Mouse (Mus musculus) small intestine, adult 2 months (tissue): ENCODE data around the gene Mrpl19. TPM values are rescaled to one million over a fixed set of nuclear protein-coding genes. Genes with fewer than 3 reads are reported as not detected.

ENCODE experiments used
- H3K27ac ChIP-seq: fragments of 200-500 bp; 2 replicates; pipeline ENCODE4 v1.5.1; 2012; ENCODE audit warnings: low read depth, low read length, control low read depth, inconsistent platforms; ENCODE audit not compliant: insufficient read depth
- H3K27me3 ChIP-seq: fragments of 200-500 bp; 2 replicates; pipeline ENCODE4 v1.6.1; 2012; ENCODE audit warnings: mild to moderate bottlenecking, moderate library complexity, low read length, inconsistent platforms; ENCODE audit not compliant: control insufficient read depth, insufficient read depth
- H3K36me3 ChIP-seq: fragments of 200-500 bp; 2 replicates; pipeline ENCODE4 v1.6.1; 2012; ENCODE audit warnings: mild to moderate bottlenecking, low read length, control low read depth, inconsistent platforms; ENCODE audit not compliant: control insufficient read depth, insufficient read depth
- H3K4me1 ChIP-seq: fragments of 200-500 bp; 2 replicates; pipeline ENCODE4 v1.6.1; 2012; ENCODE audit warnings: low read length, inconsistent platforms, mixed read lengths; ENCODE audit not compliant: control insufficient read depth, insufficient read depth, insufficient read length
- H3K4me3 ChIP-seq: fragments of 200-500 bp; 2 replicates; pipeline ENCODE4 v1.5.1; 2012; ENCODE audit warnings: low read depth, mild to moderate bottlenecking, control low read depth, inconsistent platforms, low read length, moderate library complexity
- CTCF ChIP-seq: fragments of 200-500 bp; IDR thresholded peaks from 2 replicates; pipeline ENCODE4 v1.5.1; 2012; ENCODE audit warnings: low read depth, mild to moderate bottlenecking, control low read depth, inconsistent platforms, low read length, moderate library complexity, mixed read lengths; ENCODE audit not compliant: insufficient replicate concordance, insufficient read length; ENCODE audit errors: extremely low read depth
- POLR2A ChIP-seq: fragments of 200-500 bp; IDR thresholded peaks from 2 replicates; pipeline ENCODE4 v1.6.1; 2012; ENCODE audit warnings: low read depth, mild to moderate bottlenecking, control low read depth, inconsistent platforms, low read length, moderate library complexity
- WGBS: fragments of 180-500 bp; shearing (Covaris S2); methylation state at CpG from one replicate; pipeline ENCODE4 v1.1.7; 2018; 5-methylcytosine and 5-hydroxymethylcytosine counted together
- polyA plus RNA-seq: library from polyadenylated mRNA; depleted of rRNA; stranded (reverse); fragments of >200 nt; gene quantifications from 2 replicates; pipeline ENCODE4 v1.2.3, GENCODE M21; 2012

The Mrpl19 gene
- polyA plus RNA-seq, 1 experiment: 1.5 TPM

- H3K27ac ChIP-seq: no peak overlapping the region
- no peak for TF ChIP-seq POLR2A
- TF ChIP-seq CTCF: no peak
- no peaks in the 10 kb centered on the region for H3K27me3 ChIP-seq
- WGBS: 77% methylated on average over 8 of the region's 8 CpGs
- no peak overlapping the region for H3K4me3 ChIP-seq
- no peaks in the 10 kb centered on the region for H3K36me3 ChIP-seq
- peaks cover 2% of the 10 kb centered on the region for H3K4me1 ChIP-seq
These were observed 20.4 kb upstream of the Mrpl19 start for GRCm38 (mm10) chr6:81986171-81986570.

- Histone ChIP-seq H3K36me3 (no peaks in the 10 kb centered on the region), H3K4me3 (no peak overlapping the region), H3K4me1 (no peaks in the 10 kb centered on the region), H3K27ac (no peak overlapping the region), H3K27me3 (no peaks in the 10 kb centered on the region)
- no peak for TF ChIP-seq POLR2A
- TF ChIP-seq CTCF: no peak
- WGBS: 87% methylated on average over 4 of the region's 4 CpGs
These were observed 13.5 kb upstream of the Mrpl19 start for GRCm38 (mm10) chr6:81979286-81979685.

- WGBS: 31% methylated on average over 7 of the region's 7 CpGs
These were observed 10.3 kb upstream of the Mrpl19 start for GRCm38 (mm10) chr6:81975971-81976621.

DNA sequence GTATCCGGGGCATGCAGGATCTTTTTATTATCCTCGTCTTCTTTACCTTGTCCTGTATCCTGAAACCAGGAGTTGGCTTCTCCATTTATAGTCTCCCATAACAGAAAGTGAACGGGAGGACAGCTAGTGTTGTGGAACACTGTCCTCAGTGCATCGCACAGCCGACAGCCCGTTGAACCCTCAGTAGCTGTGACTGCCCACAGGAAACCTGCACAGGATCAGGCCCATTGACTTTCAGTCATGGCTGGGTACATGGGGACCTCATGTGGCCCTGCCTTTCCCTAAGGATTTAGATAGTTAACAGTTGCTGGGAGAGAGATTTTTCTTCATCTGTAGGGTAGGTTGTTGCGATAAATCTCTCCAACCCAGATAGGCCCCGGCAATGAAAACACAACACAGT lies 6.8 kb upstream of the Mrpl19 start:
- Histone ChIP-seq H3K4me1 (no peaks in the 10 kb centered on the region), H3K36me3 (no peaks in the 10 kb centered on the region), H3K27ac (no peak overlapping the region), H3K4me3 (no peak overlapping the region), H3K27me3 (no peaks in the 10 kb centered on the region)
- 84% methylated on average over 8 of the region's 8 CpGs for WGBS
- TF ChIP-seq CTCF (no peak), POLR2A (no peak)

More at GRCm38 (mm10) chr6:81975971-81976621, 10.3 kb upstream of the Mrpl19 start:
- no peaks in the 10 kb centered on the region for H3K4me1 ChIP-seq
- H3K36me3 ChIP-seq: no peaks in the 10 kb centered on the region
- H3K27me3 ChIP-seq: no peaks in the 10 kb centered on the region
- no peak overlapping the region for H3K4me3 ChIP-seq
- no peak overlapping the region for H3K27ac ChIP-seq
- TF ChIP-seq POLR2A (no peak), CTCF (peak; percentile 88)

- WGBS: 75% methylated on average over 7 of the region's 7 CpGs
- Histone ChIP-seq H3K4me3 (no peak overlapping the region), H3K36me3 (no peaks in the 10 kb centered on the region), H3K27ac (no peak overlapping the region), H3K27me3 (no peaks in the 10 kb centered on the region), H3K4me1 (no peaks in the 10 kb centered on the region)
- no peak for TF ChIP-seq CTCF
- TF ChIP-seq POLR2A: no peak
These were observed 5.4 kb upstream of the Mrpl19 start for GRCm38 (mm10) chr6:81971196-81971595.

DNA sequence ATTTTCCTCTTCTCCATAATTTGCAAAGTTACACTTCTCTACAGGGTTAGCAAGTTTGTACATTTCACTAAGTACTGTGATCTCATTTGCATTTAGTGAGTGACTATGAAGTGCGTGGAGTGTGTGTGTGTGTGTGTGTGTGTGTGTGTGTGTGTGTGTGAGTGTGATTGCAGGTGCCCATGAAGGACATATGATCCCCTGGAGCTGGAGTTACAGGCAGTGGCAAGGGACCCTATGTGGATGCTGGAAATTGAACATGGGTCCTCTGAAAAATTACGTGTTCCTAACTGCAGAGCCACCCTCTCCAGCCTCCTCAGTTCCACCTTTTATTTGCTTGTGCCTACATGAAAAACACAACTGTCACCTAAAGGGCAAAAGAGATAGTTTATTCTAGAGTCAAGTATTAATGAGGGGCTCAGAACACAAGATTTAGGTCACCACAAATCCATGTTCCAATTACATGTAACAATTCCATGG lies 348 bp upstream of the Mrpl19 start:
- Histone ChIP-seq H3K27ac (no peak overlapping the region), H3K27me3 (no peaks in the 10 kb centered on the region), H3K36me3 (peaks cover 14% of the 10 kb centered on the region), H3K4me1 (peaks cover 2% of the 10 kb centered on the region; the same call in 1 of the 2 replicates), H3K4me3 (peak overlapping the region; percentile 86; the same call in 1 of the 2 replicates)
- TF ChIP-seq POLR2A (no peak), CTCF (no peak)
- WGBS: 41% methylated on average over 2 of the region's 2 CpGs

DNA sequence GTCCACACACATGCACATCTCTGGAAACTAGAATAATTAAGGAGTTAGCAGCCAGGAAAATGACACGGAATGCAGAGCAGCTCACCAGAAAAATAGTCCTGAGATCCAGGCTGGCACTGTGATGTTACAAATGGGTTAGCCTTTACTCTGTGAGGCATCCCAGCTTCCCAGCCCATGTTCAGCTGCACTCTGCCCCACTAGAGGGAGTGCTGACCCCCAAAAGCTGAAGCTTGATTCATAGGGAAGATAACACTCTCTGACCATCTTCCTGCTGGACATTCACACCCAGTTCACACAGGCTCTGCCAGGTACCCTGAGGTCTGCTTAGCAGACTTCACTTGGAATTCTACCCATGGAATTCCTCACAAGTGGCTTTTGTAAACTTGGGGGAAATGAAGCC lies 5.5 kb downstream of the Mrpl19 start:
- Histone ChIP-seq H3K4me3 (no peak overlapping the region), H3K36me3 (peaks cover 42% of the 10 kb centered on the region)
- TF ChIP-seq CTCF (no peak), POLR2A (no peak)

More for the DNA sequence above, 5.5 kb downstream of the Mrpl19 start:
- Histone ChIP-seq H3K27me3 (no peaks in the 10 kb centered on the region; the same call in 1 of the 2 replicates), H3K27ac (no peak overlapping the region), H3K4me1 (no peaks in the 10 kb centered on the region)
- 83% methylated on average over 1 of the region's 1 CpGs for WGBS
